Mouse (Mus musculus): ENCODE measurements at regions not wholly inside any gene's neighbourhood (a gene's known extent, or its start where the extent isn't known, plus 50 kb on each side); places are given as distances from the start of the nearest gene placed in this dataset.

DNA sequence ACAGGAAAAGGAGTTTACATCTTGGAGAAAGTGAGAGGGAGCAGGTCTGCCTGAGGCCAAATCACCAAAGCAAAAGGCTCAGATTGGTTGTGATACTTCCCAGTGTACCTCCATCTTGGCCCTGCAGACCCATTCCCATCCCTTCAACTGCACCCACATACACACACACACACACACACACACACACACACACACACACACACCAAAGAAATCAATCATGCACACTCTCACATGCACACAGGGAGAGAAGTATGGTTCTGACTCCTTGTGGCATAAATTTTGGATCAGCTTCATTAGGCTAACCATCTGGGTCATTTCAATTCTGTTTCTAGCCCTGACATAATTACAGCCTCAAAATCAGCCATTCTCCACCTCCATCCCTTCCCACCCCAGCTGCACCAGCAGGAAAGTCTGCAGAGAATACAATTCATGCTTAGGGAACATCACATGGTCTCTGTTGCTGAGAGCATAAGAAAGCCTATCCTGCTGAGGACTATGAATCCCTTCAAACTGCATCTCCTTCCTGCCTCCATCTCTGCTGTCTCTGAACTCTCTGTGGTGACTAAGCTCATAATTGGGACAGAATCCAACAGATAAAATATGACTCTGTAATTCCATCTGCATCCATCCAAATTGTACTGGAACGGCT, 378.0 kb downstream of the Rapgef2 start:
- no peaks in the 10 kb centered on the region for H3K36me3 ChIP-seq (ENCODE audit: control insufficient read depth, insufficient read depth, low read length)
- WGBS = 88% methylated on average over 1 of the region's 1 CpGs
- H3K27ac ChIP-seq (ENCODE audit: control insufficient read depth, insufficient read depth, low read length) = no peak overlapping the region
- TF ChIP-seq CTCF (IDR thresholded peaks at IDR 0.05; ENCODE audit: borderline replicate concordance, control insufficient read depth, extremely low read depth, insufficient read depth, low read length, poor library complexity) = no peak
- no peak for TF ChIP-seq POLR2A (IDR thresholded peaks at IDR 0.05; ENCODE audit: control insufficient read depth, extremely low read depth, insufficient read depth, low read length, poor library complexity)
- no peaks in the 10 kb centered on the region for H3K4me1 ChIP-seq (replicated peaks; ENCODE audit: control insufficient read depth, insufficient read depth, low read length)
- H3K4me3 ChIP-seq (ENCODE audit: control insufficient read depth, insufficient read depth, low read length) = no peak overlapping the region
- H3K27me3 ChIP-seq (ENCODE audit: control insufficient read depth, insufficient read depth, low read length) = no peaks in the 10 kb centered on the region
- DNase-seq = no peak

DNA sequence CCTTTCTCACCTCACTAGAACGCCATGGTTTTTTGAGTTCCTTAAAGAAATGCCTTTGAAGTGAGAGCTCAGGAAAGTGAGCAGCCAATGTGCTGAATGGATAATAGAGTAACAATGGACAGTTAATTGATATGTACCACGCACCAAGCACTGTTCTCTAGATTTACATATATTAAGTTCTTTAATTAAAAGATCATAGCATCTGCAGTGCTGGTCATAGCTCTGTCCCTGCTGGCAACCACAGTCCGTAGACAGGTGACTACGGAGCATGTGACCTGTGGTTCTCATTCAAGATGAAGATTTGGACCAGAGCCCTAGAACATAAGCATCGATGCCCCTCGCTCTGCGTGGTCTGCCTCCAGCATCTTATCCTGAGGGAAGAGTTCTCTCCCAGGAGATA, 378.5 kb downstream of the Rapgef2 start:
- Histone ChIP-seq H3K27me3 (ENCODE audit: control insufficient read depth, insufficient read depth, low read length) (no peaks in the 10 kb centered on the region), H3K4me1 (replicated peaks; ENCODE audit: control insufficient read depth, insufficient read depth, low read length) (no peaks in the 10 kb centered on the region), H3K4me3 (ENCODE audit: control insufficient read depth, insufficient read depth, low read length) (no peak overlapping the region), H3K27ac (ENCODE audit: control insufficient read depth, insufficient read depth, low read length) (no peak overlapping the region), H3K36me3 (ENCODE audit: control insufficient read depth, insufficient read depth, low read length) (no peaks in the 10 kb centered on the region)
- 97% methylated on average over 7 of the region's 7 CpGs for WGBS
- DNase-seq = no peak
- TF ChIP-seq CTCF (IDR thresholded peaks at IDR 0.05; ENCODE audit: borderline replicate concordance, control insufficient read depth, extremely low read depth, insufficient read depth, low read length, poor library complexity) = no peak
- TF ChIP-seq POLR2A (IDR thresholded peaks at IDR 0.05; ENCODE audit: control insufficient read depth, extremely low read depth, insufficient read depth, low read length, poor library complexity) = no peak

DNA sequence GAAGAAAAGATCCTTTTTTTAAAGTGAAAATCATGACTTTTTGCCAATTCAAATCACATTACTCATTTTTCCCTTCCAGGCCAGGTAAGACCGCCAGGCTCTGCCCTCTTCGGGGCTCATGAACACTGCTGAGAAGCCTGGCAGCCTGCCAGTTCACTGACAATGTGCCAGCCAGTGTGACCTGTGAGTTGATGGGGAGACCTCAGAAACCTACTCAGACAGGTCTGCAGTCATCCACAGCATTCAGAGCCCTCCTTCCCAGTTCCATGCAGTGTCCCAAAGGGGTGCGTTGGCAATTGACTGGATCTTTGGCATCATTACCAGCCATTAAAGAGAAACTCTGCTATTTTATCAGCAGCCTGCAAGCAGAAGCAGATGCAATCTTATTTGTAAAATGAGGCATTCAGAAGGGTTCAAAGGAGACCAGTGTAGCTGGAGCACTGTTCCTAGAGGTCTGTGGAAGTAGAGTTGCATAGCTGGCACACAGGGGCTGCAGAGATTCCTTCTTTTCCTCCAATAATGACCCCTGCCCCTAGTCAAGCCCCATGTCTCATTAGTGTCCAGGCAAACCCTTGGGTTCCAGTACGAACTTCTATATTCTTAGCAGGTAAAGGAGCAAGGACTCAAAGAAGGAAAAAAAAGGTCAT, 384.4 kb downstream of the Rapgef2 start:
- Histone ChIP-seq H3K4me3 (ENCODE audit: control insufficient read depth, insufficient read depth, low read length) (no peak overlapping the region), H3K4me1 (replicated peaks; ENCODE audit: control insufficient read depth, insufficient read depth, low read length) (no peaks in the 10 kb centered on the region), H3K27me3 (ENCODE audit: control insufficient read depth, insufficient read depth, low read length) (no peaks in the 10 kb centered on the region), H3K36me3 (ENCODE audit: control insufficient read depth, insufficient read depth, low read length) (no peaks in the 10 kb centered on the region), H3K27ac (ENCODE audit: control insufficient read depth, insufficient read depth, low read length) (no peak overlapping the region)
- TF ChIP-seq CTCF (IDR thresholded peaks at IDR 0.05; ENCODE audit: borderline replicate concordance, control insufficient read depth, extremely low read depth, insufficient read depth, low read length, poor library complexity) (no peak), POLR2A (IDR thresholded peaks at IDR 0.05; ENCODE audit: control insufficient read depth, extremely low read depth, insufficient read depth, low read length, poor library complexity) (no peak)
- 70% methylated on average over 4 of the region's 4 CpGs for WGBS
- no peak for DNase-seq

DNA sequence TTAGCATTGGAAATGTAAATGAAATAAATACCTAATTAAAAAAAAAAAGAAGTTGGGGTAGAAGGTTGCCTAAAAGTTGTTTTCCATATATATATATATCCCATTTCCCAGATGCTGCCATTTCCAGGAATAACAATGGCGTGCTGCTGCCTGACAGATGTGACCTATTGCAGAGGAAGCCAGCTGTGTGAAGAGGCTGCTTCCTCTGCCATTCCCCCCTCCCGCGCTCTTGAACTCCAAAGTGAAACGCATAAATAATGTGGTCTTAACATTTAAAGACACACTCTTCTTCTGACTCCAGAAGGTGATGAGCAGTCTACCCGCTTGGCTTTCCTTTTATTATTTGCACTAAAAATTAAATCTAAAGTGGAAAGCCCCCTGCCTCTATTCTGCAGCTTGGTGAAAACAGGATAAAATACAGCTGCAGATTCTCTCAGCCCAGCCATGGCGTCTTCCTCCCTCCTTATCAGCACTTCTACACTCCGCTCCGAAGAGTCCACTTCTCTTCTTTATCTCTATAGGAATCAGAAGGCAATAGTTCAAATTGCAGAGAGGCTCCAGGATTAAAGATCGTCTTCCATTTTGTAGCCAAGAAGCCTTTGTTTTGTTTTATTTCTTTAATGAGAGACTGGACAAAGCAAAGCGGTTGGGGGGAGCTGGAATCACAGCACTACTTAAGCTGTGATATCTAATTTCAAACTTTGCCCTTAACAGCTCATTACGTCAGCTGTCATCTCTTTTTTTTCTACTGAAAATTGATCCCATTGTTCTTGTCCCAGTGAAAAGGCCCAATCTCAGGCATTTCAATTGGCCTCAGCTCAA, 385.1 kb downstream of the Rapgef2 start:
- Histone ChIP-seq H3K4me3 (ENCODE audit: control insufficient read depth, insufficient read depth, low read length) (no peak overlapping the region), H3K36me3 (ENCODE audit: control insufficient read depth, insufficient read depth, low read length) (no peaks in the 10 kb centered on the region), H3K27ac (ENCODE audit: control insufficient read depth, insufficient read depth, low read length) (no peak overlapping the region), H3K27me3 (ENCODE audit: control insufficient read depth, insufficient read depth, low read length) (no peaks in the 10 kb centered on the region), H3K4me1 (replicated peaks; ENCODE audit: control insufficient read depth, insufficient read depth, low read length) (no peaks in the 10 kb centered on the region)
- 45% methylated on average over 11 of the region's 11 CpGs for WGBS
- no peak for TF ChIP-seq CTCF (IDR thresholded peaks at IDR 0.05; ENCODE audit: borderline replicate concordance, control insufficient read depth, extremely low read depth, insufficient read depth, low read length, poor library complexity)
- TF ChIP-seq POLR2A (IDR thresholded peaks at IDR 0.05; ENCODE audit: control insufficient read depth, extremely low read depth, insufficient read depth, low read length, poor library complexity) = no peak
- DNase-seq = no peak

DNA sequence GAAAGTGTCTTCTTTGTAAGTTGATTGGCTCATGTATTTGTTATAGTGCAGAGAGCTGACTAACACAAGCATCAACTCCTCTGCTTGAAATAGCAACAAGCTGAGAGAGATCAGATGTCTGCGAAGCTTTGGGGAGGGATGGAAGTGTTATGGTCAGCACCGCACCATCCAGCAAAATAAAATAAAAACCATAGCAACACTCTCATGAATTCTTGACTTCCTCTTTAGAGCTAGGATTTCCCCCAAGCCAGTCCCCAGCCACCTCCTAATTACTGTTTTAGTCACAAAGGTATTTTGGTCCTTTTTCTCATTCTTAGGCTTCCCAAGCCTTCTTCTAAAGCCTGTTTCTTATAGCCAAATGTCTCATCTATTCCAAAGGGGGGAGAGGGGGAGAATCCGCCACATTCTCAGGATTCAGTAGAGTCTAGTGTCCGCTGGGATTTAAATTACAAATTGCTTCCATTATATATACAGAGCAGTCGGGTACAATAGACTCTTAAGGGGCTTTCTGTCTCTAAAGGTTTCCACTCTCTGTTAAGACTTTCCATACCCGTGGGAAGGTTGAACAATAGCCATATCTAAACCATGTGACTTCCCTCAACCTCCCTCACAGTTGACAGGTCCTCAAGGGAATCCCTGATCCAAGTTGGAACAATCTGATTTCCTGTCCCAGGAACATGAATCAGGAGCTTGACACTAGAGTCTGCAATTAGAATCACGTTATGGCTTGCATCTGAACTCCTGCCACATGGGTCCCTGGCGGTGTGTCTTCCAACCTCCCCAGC, 386.7 kb downstream of the Rapgef2 start:
- Histone ChIP-seq H3K36me3 (ENCODE audit: control insufficient read depth, insufficient read depth, low read length) (no peaks in the 10 kb centered on the region), H3K4me3 (ENCODE audit: control insufficient read depth, insufficient read depth, low read length) (no peak overlapping the region), H3K27me3 (ENCODE audit: control insufficient read depth, insufficient read depth, low read length) (no peaks in the 10 kb centered on the region), H3K27ac (ENCODE audit: control insufficient read depth, insufficient read depth, low read length) (no peak overlapping the region), H3K4me1 (replicated peaks; ENCODE audit: control insufficient read depth, insufficient read depth, low read length) (no peaks in the 10 kb centered on the region)
- WGBS = 78% methylated on average over 8 of the region's 8 CpGs
- no peak for DNase-seq
- TF ChIP-seq POLR2A (IDR thresholded peaks at IDR 0.05; ENCODE audit: control insufficient read depth, extremely low read depth, insufficient read depth, low read length, poor library complexity) (no peak), CTCF (IDR thresholded peaks at IDR 0.05; ENCODE audit: borderline replicate concordance, control insufficient read depth, extremely low read depth, insufficient read depth, low read length, poor library complexity) (no peak)

DNA sequence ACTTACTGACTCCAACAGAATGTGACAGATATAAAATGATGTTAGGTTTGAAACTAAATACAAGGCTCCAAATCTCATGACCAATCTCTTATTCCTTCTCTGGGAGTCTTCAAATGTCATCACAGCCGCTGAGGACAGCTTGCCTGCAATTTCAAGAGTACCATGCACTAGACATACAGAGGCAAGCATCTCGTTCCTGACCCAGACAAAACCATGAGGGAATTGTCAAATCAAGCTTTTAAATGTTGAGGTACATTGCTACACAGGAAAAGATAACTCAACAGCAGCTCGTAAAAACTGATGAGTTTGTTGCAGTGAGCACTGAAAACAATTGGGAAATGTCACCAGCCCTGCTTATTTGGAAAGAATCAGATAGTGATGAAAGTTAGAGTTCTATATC, 397.0 kb downstream of the Rapgef2 start:
- WGBS = 85% methylated on average over 3 of the region's 3 CpGs
- H3K27ac ChIP-seq (ENCODE audit: control insufficient read depth, insufficient read depth, low read length) = no peak overlapping the region
- no peak for TF ChIP-seq CTCF (IDR thresholded peaks at IDR 0.05; ENCODE audit: borderline replicate concordance, control insufficient read depth, extremely low read depth, insufficient read depth, low read length, poor library complexity)
- no peak for TF ChIP-seq POLR2A (IDR thresholded peaks at IDR 0.05; ENCODE audit: control insufficient read depth, extremely low read depth, insufficient read depth, low read length, poor library complexity)
- H3K4me3 ChIP-seq (ENCODE audit: control insufficient read depth, insufficient read depth, low read length) = no peak overlapping the region
- no peaks in the 10 kb centered on the region for H3K27me3 ChIP-seq (ENCODE audit: control insufficient read depth, insufficient read depth, low read length)
- no peak for DNase-seq
- H3K4me1 ChIP-seq (replicated peaks; ENCODE audit: control insufficient read depth, insufficient read depth, low read length) = peaks cover 4% of the 10 kb centered on the region; the same call in 1 of the 2 replicates
- H3K36me3 ChIP-seq (ENCODE audit: control insufficient read depth, insufficient read depth, low read length) = no peaks in the 10 kb centered on the region
